Mouse (Mus musculus) small intestine, adult 2 months (tissue): ENCODE measurements around the gene Dag1.

ENCODE experiments used
- CTCF ChIP-seq: fragments of 200-500 bp; IDR thresholded peaks from 2 replicates; pipeline ENCODE4 v1.5.1; 2012; ENCODE audit warnings: low read depth, mild to moderate bottlenecking, control low read depth, inconsistent platforms, low read length, moderate library complexity, mixed read lengths; ENCODE audit not compliant: insufficient replicate concordance, insufficient read length; ENCODE audit errors: extremely low read depth
- POLR2A ChIP-seq: fragments of 200-500 bp; IDR thresholded peaks from 2 replicates; pipeline ENCODE4 v1.6.1; 2012; ENCODE audit warnings: low read depth, mild to moderate bottlenecking, control low read depth, inconsistent platforms, low read length, moderate library complexity

GRCm38 (mm10) chr9:108212426-108212825 is 51.3 kb downstream of the Dag1 start:
- TF ChIP-seq CTCF (no peak), POLR2A (no peak)
